Mouse (Mus musculus): ENCODE data around the gene Rab7.
A peak's percentile ranks its signal among the peaks of the same experiment; 100 is the strongest.
"Not testable (repeated sequence)": the region's sequence is repeated elsewhere in the genome, so short reads cannot be mapped to it uniquely, and the experiment has no call there.

Gene Rab7

GRCm38 (mm10) chr6:87996606-87997005, 48.5 kb downstream of the Rab7 start:
- DNase-seq, result no peak

GRCm38 (mm10) chr6:87995519-87995918, 49.6 kb downstream of the Rab7 start:
- DNase-seq, result peak in 1 of 2 experiments; percentile 24

- DNase-seq, result no peak
Measured at GRCm38 (mm10) chr6:87993790-87994571, 51.1 kb downstream of the Rab7 start.

GRCm38 (mm10) chr6:87992733-87993132, 52.3 kb downstream of the Rab7 start:
- peak; percentile 66 to 82 for DNase-seq

- no peak for DNase-seq
Measured at GRCm38 (mm10) chr6:87991886-87992285, 53.2 kb downstream of the Rab7 start.

- no peak for DNase-seq
Measured at GRCm38 (mm10) chr6:87991216-87991615, 53.9 kb downstream of the Rab7 start.

- no peak for DNase-seq
Measured at GRCm38 (mm10) chr6:87982506-87982905, 62.6 kb downstream of the Rab7 start.

GRCm38 (mm10) chr6:87981547-87982256, 63.4 kb downstream of the Rab7 start, which contains the start of gene H1fx:
TSS of gene H1fx (minus strand) at chr6:87981637.
- DNase-seq, result no peak

- DNase-seq, result no peak
Measured at GRCm38 (mm10) chr6:87981030-87981485, 64.0 kb downstream of the Rab7 start.

- no peak for DNase-seq
Measured at GRCm38 (mm10) chr6:87980374-87981029, 64.6 kb downstream of the Rab7 start.

GRCm38 (mm10) chr6:87979728-87980127, 65.3 kb downstream of the Rab7 start:
- DNase-seq, result no peak

- no peak for DNase-seq
Measured at GRCm38 (mm10) chr6:87970041-87970440, 75.0 kb downstream of the Rab7 start.

- not testable (repeated sequence) for DNase-seq
Measured at GRCm38 (mm10) chr6:87962457-87962856, 82.6 kb downstream of the Rab7 start.
